Mouse (Mus musculus) urinary bladder, postnatal 25 days (tissue): ENCODE results near the gene Slc38a6.

Experiments
- DNase-seq: peaks from one replicate; pipeline ENCODE4 v3.0.0; 2022; ENCODE audit warnings: low spot score

Slc38a6 gene

DNA sequence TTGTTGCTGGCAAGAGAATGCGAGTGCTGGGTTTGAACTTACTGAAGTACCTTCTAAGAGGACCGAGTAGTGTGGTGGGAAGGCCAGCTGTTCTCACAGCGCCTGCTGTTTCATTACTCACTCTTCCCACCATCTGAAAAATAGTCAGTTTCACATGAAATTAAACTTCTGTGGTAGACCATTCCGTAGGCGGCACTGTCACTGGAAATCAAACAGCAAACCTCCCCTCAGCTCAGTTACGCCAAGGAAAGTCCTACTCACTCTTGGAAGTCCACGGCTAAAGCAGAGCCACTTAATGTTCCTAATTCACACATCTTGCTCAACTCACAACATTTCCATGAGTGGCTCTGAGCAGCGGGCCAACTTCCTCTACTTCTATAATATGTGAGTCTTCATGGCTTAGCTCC lies 37.6 kb downstream of the Slc38a6 start:
- DNase-seq: no peak

DNA sequence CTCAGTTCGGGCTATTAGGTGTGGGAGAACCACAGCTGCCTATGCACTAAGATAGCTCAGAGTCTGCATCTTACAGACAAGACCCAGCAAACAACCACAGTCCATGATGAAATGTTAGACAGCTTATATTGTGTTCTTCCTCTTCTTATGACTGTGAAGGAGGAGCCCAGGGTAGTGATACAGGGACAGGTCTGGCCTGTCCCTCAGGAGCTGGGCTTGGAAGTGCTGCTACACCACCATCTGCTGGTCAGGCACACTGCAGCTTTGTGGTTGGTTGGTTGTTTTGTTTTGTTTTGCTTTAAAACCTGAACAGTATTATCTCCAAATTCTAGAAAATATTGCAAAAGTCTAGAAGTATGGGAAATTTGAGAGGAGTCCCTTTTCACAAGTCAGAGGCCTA lies 38.2 kb downstream of the Slc38a6 start:
- peak; percentile 9 for DNase-seq

DNA sequence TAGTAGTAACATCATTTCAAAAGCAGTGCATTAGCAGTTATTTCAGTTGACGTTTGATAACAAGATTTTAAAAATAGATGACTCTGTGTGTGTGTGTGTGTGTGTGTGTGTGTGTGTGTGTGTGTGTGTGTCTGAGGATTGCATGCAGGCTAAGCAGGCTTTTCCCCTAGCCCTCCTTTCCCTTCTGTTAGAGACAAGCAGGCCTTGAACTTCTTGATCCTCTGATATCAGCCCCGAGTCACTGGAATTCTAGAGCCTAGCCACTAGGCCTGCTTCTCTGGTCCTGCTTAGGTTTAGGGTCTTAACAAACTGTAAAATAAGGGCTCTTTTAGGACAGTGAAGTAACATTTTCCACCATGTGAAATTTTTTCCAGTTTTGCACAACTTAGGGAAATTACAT lies 38.6 kb downstream of the Slc38a6 start:
- DNase-seq: no peak

DNA sequence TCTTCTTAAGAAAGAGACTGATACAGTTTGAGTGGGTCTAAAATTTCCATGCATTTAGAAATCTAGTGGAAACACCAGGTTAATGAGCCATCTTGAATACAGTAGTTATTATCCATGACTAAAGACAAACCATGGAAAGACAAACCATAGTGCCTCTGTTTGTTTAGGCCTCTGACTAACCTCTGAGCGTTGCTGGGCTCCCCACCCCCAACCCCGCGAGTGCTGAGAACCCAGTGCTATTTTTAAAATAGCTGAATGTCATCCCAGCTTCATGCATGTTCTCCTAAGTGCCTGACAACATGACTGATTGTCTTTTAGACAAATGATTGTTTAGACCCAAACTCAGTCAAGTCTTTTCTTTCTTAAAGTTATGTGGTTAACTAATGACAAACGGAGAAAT lies 39.0 kb downstream of the Slc38a6 start:
- no peak for DNase-seq

DNA sequence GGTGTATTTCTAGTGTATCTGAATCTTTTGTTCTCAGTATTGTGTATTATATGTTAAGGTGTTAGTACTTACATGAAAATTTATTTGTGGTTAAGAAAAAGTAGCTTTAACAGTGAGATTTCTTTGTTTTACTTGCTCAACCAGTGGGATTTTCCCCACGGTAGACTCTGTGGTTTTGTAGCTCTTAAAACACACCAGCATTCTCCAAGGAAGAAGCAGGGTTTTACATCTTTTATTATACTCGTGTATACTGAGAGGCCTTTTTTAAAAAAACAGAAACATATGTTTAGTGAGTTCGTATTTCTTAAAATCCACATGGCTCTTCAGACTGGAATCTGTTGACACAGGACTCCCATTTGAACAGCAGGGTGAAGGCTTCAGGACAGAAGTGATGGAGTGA lies 40.8 kb downstream of the Slc38a6 start:
- DNase-seq: no peak

DNA sequence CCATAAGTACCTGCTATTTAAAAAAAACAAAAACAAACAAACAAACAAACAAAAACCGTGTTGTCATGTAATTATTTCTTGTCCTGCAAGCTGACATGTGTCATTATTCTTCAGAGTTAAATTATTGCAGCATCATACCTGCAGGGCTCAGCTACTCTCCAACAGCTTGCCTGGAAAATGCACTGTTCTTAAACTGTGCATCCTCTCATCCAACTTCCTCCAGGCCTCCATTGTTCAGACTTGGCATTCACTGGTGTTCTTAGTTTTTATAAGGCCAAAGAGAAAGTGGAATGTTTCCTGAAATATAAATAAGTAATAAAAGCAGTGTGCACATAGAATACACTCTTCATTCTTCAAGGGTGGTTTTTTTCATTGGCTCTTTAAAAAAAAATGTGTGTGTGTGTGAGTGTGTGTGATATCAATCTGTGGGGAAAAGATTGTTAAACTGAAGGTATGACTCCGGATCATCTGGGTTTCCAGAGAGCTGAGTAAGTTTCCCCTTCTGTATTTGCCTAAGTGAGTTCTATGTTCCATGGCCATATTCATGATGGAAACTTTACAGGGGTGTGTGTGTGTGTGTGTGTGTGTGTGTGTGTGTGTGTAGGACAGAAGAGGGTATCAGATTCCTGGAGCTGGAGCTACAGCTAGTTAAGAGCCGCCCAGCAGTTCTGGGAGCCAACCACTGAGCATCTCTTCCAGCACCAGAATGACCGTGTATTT lies 42.0 kb downstream of the Slc38a6 start:
- DNase-seq: no peak

DNA sequence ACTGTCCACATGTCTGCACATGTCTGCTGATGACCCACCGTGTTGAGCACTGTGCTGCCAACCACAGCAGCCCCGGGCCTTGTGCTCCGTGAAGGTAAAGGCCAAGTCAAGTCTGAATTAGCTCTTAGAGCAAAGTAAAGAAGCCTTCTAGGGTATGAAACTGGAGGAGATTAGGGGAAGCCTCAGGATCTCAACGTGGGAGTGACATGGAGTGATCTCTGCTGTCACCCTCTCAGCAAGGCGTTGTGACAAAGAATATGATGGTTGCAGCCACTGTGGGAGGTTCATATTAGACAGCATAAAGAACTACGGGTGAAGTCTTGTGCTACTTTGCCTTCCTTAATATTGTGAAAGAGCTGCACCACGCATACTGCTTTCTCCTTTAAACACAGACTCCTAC lies 43.7 kb downstream of the Slc38a6 start:
- DNase-seq: no peak

DNA sequence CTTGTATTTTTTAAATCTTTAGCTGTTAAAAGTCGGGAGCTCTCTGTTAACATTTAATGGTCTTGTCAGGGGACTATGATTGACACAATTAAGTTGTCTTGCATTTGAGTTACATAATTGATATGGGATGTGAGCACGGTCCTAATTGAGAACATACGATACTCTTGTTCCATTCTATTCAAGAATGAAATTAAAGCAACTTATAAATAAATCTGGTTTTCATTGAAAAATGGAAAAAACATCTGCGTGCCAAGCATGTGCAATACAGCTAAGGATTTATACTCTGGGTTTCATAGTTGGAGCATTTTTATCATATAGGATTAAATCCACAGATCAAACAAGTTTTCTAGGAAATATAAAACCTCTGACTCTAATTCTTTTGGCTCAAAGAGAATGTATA lies 46.1 kb downstream of the Slc38a6 start:
- no peak for DNase-seq

DNA sequence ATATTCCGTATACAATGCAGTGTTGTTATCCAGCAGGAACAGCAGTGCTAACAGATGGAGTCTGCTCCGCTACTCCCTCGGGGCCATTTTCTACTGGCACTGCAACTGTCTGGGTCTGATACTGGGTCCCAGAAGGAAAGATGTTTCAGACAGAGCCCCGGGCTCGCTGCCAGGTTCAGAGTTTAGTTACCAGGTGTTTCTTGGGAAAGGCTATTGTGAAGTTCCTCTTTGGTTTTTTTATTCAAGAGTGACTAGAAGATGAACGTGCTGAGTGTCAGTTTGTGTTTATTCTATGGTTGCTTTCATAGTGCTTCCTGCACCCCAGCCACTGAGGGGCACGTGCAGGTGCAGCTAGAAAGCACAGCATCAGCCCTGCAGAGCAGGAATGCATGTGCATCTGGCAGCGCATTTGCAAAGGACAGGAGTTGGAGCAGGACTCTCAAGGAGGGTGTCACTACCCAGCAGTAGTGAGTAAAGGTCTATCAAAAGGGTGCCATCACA lies 47.5 kb downstream of the Slc38a6 start:
- DNase-seq: no peak

DNA sequence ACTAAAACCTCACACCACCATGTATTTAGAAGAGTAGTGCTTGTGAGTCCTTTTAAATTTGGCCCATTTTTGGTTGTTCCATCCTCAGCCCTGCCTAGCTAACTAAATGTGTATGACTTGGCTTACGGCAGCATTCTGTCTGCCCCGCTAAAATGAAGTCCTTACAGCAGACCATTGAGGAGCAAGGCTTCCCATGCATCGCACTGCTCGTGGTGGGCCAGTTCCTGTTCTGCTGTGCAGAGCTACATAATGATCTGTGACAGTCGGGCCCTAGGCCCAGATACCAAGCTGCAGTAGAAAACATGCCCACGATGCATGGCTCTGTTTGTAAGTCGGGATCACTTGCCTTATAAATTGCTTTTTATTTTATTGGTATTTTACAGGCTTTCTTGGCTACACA lies 50.5 kb downstream of the Slc38a6 start:
- no peak for DNase-seq

DNA sequence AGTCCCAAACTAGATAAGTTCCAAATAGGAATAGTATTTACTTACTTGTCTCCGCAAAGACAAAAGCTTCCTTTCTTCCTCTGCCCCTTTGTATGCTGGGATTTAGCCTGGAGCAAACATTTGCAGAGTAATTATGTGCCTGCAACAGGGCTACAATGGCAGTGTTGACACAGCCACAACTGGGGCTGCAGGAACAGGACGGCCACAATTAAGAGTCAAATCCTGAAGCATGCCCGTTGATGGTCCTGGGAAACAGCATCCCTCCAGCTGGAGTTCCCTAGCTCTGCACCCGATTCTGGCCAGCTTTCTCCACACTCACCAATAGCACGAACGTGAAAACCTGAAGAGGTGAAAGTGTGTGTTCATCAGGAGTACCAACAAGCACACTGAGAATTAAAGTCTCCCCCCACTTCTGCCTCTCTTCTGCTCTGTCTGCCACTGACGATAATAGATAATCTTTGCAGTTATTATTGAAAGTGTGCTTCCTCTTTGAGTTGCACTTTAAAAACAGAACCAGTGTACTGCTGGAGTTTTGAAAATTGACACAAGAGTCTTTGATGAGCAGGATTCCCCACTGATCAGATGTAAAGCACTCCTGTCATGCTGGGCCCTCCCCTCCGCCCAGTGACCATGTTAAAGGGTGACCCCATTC lies 54.2 kb downstream of the Slc38a6 start:
- no peak for DNase-seq

DNA sequence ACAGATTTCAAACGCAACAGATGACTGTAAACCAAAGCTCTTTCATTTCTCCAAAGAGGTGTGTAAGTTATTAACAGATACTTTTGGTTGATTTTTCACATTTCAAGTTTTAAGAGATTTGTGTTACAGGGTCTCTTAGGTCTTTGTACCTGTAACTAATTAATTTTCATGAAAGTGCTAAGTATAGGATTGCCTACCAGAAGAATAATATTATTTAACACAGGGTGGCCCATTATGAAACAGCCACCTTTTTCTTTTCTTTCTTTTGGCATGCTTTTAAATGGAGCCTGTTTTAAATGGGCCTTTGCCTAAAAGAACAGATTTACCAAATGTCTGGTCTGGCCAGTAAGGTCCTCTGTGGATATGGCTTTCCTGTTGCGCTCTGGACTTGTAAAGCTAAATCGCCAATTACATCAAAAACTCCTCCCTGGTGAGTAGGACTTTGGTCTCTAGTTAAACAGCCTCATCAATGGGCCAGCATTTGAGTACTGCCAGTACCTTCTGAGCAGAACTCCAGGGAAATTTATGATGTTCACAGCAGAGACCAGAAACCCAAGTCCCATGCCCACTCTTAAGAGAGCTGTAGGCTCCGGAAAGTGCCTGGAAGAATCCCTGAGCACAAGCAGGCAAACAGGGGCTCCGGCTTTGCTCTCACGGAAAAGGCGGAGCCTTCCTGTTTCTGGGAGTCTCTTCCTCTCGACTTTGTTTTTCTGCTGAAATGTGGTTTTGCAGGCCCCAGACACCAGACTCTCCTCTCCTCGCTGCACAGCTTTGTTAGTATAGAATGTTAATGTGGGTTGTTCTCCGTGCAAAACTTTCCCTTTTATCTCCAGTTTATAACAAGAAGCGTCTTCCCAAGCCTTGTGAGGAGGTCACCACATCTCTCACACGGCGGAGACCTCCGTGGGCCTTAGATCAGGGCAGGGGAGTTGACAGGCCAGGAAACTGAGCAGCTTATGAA lies 55.4 kb downstream of the Slc38a6 start:
- no peak for DNase-seq

DNA sequence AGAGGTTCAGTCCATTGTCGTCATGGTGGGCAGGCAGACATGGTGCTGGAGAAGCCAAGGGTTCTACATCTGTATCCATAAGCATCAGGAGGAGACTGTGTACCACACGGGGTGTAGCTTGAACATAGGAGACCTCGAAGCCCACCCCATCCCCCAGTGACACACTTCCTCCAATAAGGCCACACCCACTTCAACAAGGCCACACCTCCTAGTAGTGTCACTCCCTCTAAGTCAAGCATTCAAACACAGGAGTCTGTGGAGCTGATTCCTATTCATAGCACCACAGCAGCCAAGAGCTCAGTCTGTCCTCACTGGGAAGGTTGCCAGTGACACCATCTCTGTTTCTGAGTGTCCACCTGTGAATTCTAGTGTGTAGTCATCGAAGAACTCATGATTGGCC lies 57.7 kb downstream of the Slc38a6 start:
- no peak for DNase-seq

DNA sequence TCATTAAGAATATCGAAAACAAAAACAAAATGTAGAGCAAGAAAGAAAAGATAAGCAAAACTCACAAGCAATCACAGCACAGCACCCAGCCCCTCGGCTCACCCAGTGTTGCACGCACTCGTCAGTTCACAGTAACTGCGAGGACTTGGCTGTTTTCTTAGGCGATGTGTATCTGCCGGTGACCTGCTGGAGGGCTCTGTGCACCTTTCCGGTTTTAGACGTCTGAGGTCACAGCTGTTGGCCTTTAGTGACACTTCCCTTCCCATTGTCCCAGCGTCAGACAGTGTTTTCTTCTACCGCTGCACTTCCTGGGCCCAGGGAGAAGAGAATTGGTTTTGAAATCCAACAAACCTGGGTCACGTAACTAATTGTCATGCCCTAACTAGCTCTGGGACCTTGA lies 58.6 kb downstream of the Slc38a6 start:
- no peak for DNase-seq

DNA sequence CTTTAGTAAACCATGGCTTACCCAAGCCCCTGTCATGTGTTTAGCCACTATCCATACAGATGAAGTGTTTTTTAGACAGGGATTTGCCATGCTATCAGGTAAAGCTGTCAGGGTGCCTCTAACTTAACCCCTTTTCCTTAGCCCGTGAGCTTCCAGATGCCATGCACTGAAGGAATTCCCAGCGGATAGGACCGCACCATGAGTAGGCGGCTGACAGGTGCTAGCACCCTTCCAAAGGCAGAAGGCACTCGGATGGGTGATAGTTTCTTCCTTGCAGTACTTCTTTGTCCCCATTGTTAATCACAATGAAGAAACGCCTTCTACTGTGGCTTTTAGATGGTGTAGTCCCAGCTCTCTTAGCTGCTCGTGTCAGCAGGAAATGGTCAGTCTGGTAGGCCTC lies 60.6 kb downstream of the Slc38a6 start:
- DNase-seq: no peak

DNA sequence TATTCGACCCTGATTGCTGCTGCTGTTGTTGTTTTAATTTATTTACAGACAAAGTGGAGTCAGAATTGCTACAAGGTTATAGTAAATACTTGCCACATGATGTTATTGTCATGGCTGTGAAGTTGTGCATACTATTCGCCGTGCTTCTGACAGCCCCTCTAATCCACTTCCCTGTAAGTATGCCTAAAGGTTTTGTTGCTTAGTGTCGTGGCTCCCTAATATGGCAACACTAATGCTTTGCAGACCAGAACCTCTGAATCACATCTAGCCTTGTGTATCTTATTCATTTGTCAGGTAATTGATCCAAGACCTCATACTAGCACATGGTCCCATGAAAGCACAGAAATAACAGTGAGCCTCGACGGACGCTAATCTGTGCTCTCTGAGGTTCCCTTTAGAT lies 63.9 kb downstream of the Slc38a6 start:
- DNase-seq: no peak

DNA sequence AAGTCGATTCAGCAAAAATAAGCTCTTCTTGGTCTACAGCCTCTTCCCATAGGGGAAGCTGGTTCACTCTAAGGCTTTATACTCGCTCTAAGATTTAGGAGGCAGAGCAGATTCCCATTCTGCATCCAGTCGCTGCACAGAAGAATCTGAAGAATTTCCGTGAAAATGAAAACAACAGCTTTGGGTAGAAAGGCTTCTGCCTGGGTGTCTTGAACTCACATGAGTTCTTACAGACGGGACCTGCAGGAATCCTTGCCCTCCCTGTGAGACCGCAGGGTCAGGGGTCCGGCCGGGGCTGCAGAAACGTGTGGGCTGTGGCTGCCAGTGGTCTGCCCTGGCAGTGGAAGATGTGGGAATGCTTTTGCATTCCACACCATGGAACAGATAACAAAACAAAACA lies 64.4 kb downstream of the Slc38a6 start:
- DNase-seq: no peak

DNA sequence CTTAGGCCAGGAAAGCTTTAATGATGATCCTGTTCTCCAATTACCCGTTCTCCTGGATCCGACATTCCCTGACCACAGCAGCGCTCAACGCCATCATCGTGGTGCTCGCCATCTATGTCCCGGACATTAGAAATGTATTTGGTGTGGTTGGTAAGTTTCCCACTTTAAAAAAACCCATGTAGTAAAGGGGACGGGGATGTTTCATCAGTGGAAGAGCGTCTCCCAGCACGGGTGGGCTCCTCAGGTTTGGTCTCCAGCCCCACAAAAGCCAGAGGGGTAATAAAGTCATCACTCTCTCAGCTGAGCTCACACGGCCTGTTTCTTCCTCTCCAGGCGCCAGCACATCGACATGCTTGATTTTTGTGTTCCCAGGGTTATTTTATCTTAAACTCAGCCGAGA lies 65.2 kb downstream of the Slc38a6 start:
- DNase-seq: no peak

DNA sequence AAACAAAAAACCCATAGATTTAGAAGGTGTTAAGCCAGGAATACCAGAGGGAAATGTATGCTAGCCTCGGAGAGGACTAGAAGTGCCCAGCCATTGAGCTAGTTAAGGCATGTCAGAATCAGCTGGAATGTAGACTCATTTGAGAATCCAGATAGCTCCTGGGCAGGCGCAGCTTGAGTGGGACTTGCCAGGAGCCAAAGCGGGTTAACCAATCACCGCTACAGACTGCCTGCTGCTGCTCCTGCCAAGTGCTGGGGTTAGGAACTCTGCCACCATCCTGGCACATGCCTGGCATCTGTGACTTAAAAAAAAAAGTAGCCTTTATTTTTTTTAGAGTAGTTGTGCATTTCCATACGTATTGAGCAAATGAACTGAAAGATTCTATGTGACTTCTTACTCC lies 66.8 kb downstream of the Slc38a6 start:
- DNase-seq: no peak

DNA sequence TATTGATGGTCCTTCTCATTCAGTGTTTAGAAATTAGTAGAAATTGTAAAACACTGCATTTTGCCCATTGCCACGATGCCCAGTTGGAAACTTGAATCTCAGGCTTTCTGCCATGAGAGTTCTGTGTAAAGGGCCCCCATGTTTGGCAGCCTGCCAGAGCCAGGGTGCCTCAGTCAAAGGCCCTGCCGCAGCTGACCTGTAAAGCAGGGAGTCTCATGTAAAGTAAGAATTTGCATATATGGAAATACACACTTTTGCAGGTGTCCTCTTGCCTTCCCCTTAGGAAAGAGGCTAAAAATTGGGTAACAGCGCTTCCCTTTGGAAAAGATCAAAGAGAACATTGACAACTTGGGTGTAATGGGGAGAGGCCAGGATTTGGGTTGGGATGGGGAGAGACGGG lies 67.9 kb downstream of the Slc38a6 start:
- no peak for DNase-seq

DNA sequence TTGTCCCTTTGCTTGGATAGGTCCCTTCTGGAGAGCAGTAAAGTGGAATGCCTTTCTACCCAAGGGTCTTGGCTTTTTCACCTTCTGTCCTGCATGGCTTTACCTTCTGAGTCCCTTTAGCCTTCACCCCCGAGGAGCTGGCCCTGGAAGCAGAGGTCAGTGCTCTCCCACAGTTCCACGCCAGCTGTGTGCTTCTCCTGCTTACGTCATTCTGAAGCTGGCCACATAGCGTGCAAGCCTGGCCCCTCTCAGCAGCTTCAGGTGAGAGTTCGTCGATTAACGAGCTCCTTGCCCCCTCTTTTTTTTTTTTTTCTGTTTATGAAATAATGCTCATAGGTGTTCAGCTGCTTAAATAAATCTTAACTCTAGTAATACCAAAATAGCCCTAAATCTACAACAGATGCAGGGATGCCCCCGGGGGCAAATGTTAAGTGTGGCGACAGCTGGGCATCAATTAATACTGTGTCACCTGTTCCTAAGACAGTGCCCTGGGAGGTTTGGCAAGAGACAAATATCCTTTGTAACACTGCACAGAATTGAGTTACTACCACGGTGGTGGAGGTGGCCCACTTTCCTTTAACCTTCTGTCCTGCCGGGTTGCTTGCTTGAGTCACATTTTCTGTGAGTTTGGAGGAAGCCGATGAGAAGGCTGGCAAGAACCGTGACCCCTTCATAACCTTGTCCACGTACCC lies 68.7 kb downstream of the Slc38a6 start:
- DNase-seq: no peak

DNA sequence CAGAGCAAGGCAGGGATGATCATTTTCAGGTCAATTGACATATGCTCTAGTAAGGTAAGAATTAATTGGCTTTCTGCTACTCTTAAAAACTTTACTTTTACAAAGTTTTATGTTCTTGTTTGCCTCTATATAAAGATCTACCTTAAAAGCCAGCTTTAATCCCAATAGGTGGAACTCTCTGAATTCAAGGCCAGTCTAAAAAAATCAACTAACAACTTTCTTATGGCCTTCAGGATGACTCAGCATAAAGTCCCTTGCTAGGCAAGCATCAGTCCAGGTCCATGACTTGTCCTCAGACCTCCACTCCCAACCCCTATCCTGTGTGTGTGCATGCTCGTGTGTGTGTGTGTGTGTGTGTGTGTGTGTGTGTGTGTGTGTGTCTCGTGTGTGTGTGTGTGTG lies 70.1 kb downstream of the Slc38a6 start:
- no peak for DNase-seq
